Mouse (Mus musculus): ENCODE measurements at regions not wholly inside any gene's neighbourhood (a gene's known extent, or its start where the extent isn't known, plus 50 kb on each side); places are given as distances from the start of the nearest gene placed in this dataset.

- Histone ChIP-seq H3K9ac (ENCODE audit: low read length) (no peak overlapping the region), H3K9me3 (ENCODE audit: control insufficient read depth, low read length) (no peaks in the 10 kb centered on the region), H3K27me3 (ENCODE audit: control insufficient read depth, insufficient read depth, low read length) (no peaks in the 10 kb centered on the region), H3K4me2 (ENCODE audit: low read depth) (no peak overlapping the region), H3K4me1 (ENCODE audit: control insufficient read depth, insufficient read depth, low read length) (no peaks in the 10 kb centered on the region), H3K36me3 (ENCODE audit: control insufficient read depth, insufficient read depth, low read length) (no peaks in the 10 kb centered on the region), H3K27ac (ENCODE audit: low read depth, low read length) (no peak overlapping the region), H3K4me3 (ENCODE audit: low read depth, low read length) (no peak overlapping the region)
- no peak for ATAC-seq (ENCODE audit: insufficient read depth, low FRiP score, low TSS enrichment)
- WGBS: 86% methylated on average over 4 of the region's 4 CpGs
- DNase-seq (ENCODE audit: low spot score): no peak
These were observed 188.1 kb upstream of the Tox3 start for GRCm38 (mm10) chr8:90536196-90536640.

- ATAC-seq (ENCODE audit: insufficient read depth, low FRiP score, low TSS enrichment): no peak
- Histone ChIP-seq H3K4me2 (ENCODE audit: low read depth) (no peak overlapping the region), H3K27me3 (ENCODE audit: control insufficient read depth, insufficient read depth, low read length) (no peaks in the 10 kb centered on the region), H3K27ac (ENCODE audit: low read depth, low read length) (no peak overlapping the region), H3K4me1 (ENCODE audit: control insufficient read depth, insufficient read depth, low read length) (no peaks in the 10 kb centered on the region), H3K9ac (ENCODE audit: low read length) (no peak overlapping the region), H3K4me3 (ENCODE audit: low read depth, low read length) (no peak overlapping the region), H3K9me3 (ENCODE audit: control insufficient read depth, low read length) (no peaks in the 10 kb centered on the region), H3K36me3 (ENCODE audit: control insufficient read depth, insufficient read depth, low read length) (no peaks in the 10 kb centered on the region)
- 77% methylated on average over 8 of the region's 8 CpGs for WGBS
- no peak for DNase-seq (ENCODE audit: low spot score)
These were observed 187.5 kb upstream of the Tox3 start for GRCm38 (mm10) chr8:90535515-90536156.

GRCm38 (mm10) chr8:90521393-90521792 is 173.2 kb upstream of the Tox3 start:
- DNase-seq (ENCODE audit: low spot score): no peak
- WGBS: 94% methylated on average over 8 of the region's 8 CpGs
- no peak overlapping the region for H3K4me3 ChIP-seq (ENCODE audit: low read depth, low read length)
- H3K36me3 ChIP-seq (ENCODE audit: control insufficient read depth, insufficient read depth, low read length): no peaks in the 10 kb centered on the region
- no peak overlapping the region for H3K27ac ChIP-seq (ENCODE audit: low read depth, low read length)
- no peaks in the 10 kb centered on the region for H3K9me3 ChIP-seq (ENCODE audit: control insufficient read depth, low read length)
- ATAC-seq (ENCODE audit: insufficient read depth, low FRiP score, low TSS enrichment): no peak
- 0 out of 2 replicates have a peak, but pooled peaks cover 6% of the 10 kb centered on the region for H3K4me1 ChIP-seq (ENCODE audit: control insufficient read depth, insufficient read depth, low read length)
- H3K9ac ChIP-seq (ENCODE audit: low read length): no peak overlapping the region
- H3K27me3 ChIP-seq (ENCODE audit: control insufficient read depth, insufficient read depth, low read length): no peaks in the 10 kb centered on the region
- no peak overlapping the region for H3K4me2 ChIP-seq (ENCODE audit: low read depth)

- H3K4me2 ChIP-seq (ENCODE audit: low read depth): no peak overlapping the region
- no peak overlapping the region for H3K27ac ChIP-seq (ENCODE audit: low read depth, low read length)
- no peaks in the 10 kb centered on the region for H3K9me3 ChIP-seq (ENCODE audit: control insufficient read depth, low read length)
- 25% methylated on average over 4 of the region's 4 CpGs for WGBS
- H3K36me3 ChIP-seq (ENCODE audit: control insufficient read depth, insufficient read depth, low read length): no peaks in the 10 kb centered on the region
- H3K9ac ChIP-seq (ENCODE audit: low read length): no peak overlapping the region
- H3K4me3 ChIP-seq (ENCODE audit: low read depth, low read length): no peak overlapping the region
- H3K4me1 ChIP-seq (ENCODE audit: control insufficient read depth, insufficient read depth, low read length): 0 out of 2 replicates have a peak, but pooled peaks cover 6% of the 10 kb centered on the region
- H3K27me3 ChIP-seq (ENCODE audit: control insufficient read depth, insufficient read depth, low read length): no peaks in the 10 kb centered on the region
- peak; percentile 63 for DNase-seq (ENCODE audit: low spot score)
- peak; percentile 87 for ATAC-seq (ENCODE audit: insufficient read depth, low FRiP score, low TSS enrichment)
These were observed 172.0 kb upstream of the Tox3 start for GRCm38 (mm10) chr8:90520186-90520585.

GRCm38 (mm10) chr8:90519567-90519966 is 171.4 kb upstream of the Tox3 start:
- H3K27ac ChIP-seq (ENCODE audit: low read depth, low read length): no peak overlapping the region
- no peak for ATAC-seq (ENCODE audit: insufficient read depth, low FRiP score, low TSS enrichment)
- no peaks in the 10 kb centered on the region for H3K9me3 ChIP-seq (ENCODE audit: control insufficient read depth, low read length)
- 63% methylated on average over 6 of the region's 6 CpGs for WGBS
- no peak overlapping the region for H3K9ac ChIP-seq (ENCODE audit: low read length)
- no peaks in the 10 kb centered on the region for H3K27me3 ChIP-seq (ENCODE audit: control insufficient read depth, insufficient read depth, low read length)
- H3K4me1 ChIP-seq (ENCODE audit: control insufficient read depth, insufficient read depth, low read length): 0 out of 2 replicates have a peak, but pooled peaks cover 6% of the 10 kb centered on the region
- H3K4me2 ChIP-seq (ENCODE audit: low read depth): no peak overlapping the region
- no peak for DNase-seq (ENCODE audit: low spot score)
- H3K36me3 ChIP-seq (ENCODE audit: control insufficient read depth, insufficient read depth, low read length): no peaks in the 10 kb centered on the region
- no peak overlapping the region for H3K4me3 ChIP-seq (ENCODE audit: low read depth, low read length)

GRCm38 (mm10) chr8:90514191-90514590 is 166.0 kb upstream of the Tox3 start:
- no peak for DNase-seq (ENCODE audit: low spot score)
- Histone ChIP-seq H3K4me2 (ENCODE audit: low read depth) (no peak overlapping the region), H3K4me1 (ENCODE audit: control insufficient read depth, insufficient read depth, low read length) (no peaks in the 10 kb centered on the region; the same call in 1 of the 2 replicates), H3K27me3 (ENCODE audit: control insufficient read depth, insufficient read depth, low read length) (no peaks in the 10 kb centered on the region), H3K9ac (ENCODE audit: low read length) (no peak overlapping the region), H3K27ac (ENCODE audit: low read depth, low read length) (no peak overlapping the region), H3K9me3 (ENCODE audit: control insufficient read depth, low read length) (no peaks in the 10 kb centered on the region), H3K36me3 (ENCODE audit: control insufficient read depth, insufficient read depth, low read length) (no peaks in the 10 kb centered on the region), H3K4me3 (ENCODE audit: low read depth, low read length) (no peak overlapping the region)
- ATAC-seq (ENCODE audit: insufficient read depth, low FRiP score, low TSS enrichment): no peak
- WGBS: 82% methylated on average over 3 of the region's 3 CpGs

GRCm38 (mm10) chr8:90513601-90514000 is 165.5 kb upstream of the Tox3 start:
- Histone ChIP-seq H3K9ac (ENCODE audit: low read length) (no peak overlapping the region), H3K27me3 (ENCODE audit: control insufficient read depth, insufficient read depth, low read length) (no peaks in the 10 kb centered on the region), H3K36me3 (ENCODE audit: control insufficient read depth, insufficient read depth, low read length) (no peaks in the 10 kb centered on the region), H3K9me3 (ENCODE audit: control insufficient read depth, low read length) (no peaks in the 10 kb centered on the region), H3K4me2 (ENCODE audit: low read depth) (no peak overlapping the region), H3K4me1 (ENCODE audit: control insufficient read depth, insufficient read depth, low read length) (no peaks in the 10 kb centered on the region; the same call in 1 of the 2 replicates), H3K27ac (ENCODE audit: low read depth, low read length) (no peak overlapping the region), H3K4me3 (ENCODE audit: low read depth, low read length) (no peak overlapping the region)
- ATAC-seq (ENCODE audit: insufficient read depth, low FRiP score, low TSS enrichment): no peak
- DNase-seq (ENCODE audit: low spot score): no peak
- 94% methylated on average over 4 of the region's 4 CpGs for WGBS

- ATAC-seq (ENCODE audit: insufficient read depth, low FRiP score, low TSS enrichment): no peak
- H3K9me3 ChIP-seq (ENCODE audit: control insufficient read depth, low read length): no peaks in the 10 kb centered on the region
- no peak overlapping the region for H3K9ac ChIP-seq (ENCODE audit: low read length)
- no peaks in the 10 kb centered on the region for H3K27me3 ChIP-seq (ENCODE audit: control insufficient read depth, insufficient read depth, low read length)
- H3K36me3 ChIP-seq (ENCODE audit: control insufficient read depth, insufficient read depth, low read length): no peaks in the 10 kb centered on the region
- no peak overlapping the region for H3K27ac ChIP-seq (ENCODE audit: low read depth, low read length)
- H3K4me2 ChIP-seq (ENCODE audit: low read depth): no peak overlapping the region
- 80% methylated on average over 8 of the region's 8 CpGs for WGBS
- H3K4me1 ChIP-seq (ENCODE audit: control insufficient read depth, insufficient read depth, low read length): no peaks in the 10 kb centered on the region; the same call in 1 of the 2 replicates
- H3K4me3 ChIP-seq (ENCODE audit: low read depth, low read length): no peak overlapping the region
- no peak for DNase-seq (ENCODE audit: low spot score)
These were observed 165.0 kb upstream of the Tox3 start for GRCm38 (mm10) chr8:90513102-90513501.

- DNase-seq (ENCODE audit: low spot score): no peak
- ATAC-seq (ENCODE audit: insufficient read depth, low FRiP score, low TSS enrichment): no peak
- Histone ChIP-seq H3K4me1 (ENCODE audit: control insufficient read depth, insufficient read depth, low read length) (no peaks in the 10 kb centered on the region; the same call in 1 of the 2 replicates), H3K9ac (ENCODE audit: low read length) (no peak overlapping the region), H3K27ac (ENCODE audit: low read depth, low read length) (no peak overlapping the region), H3K4me2 (ENCODE audit: low read depth) (no peak overlapping the region), H3K36me3 (ENCODE audit: control insufficient read depth, insufficient read depth, low read length) (no peaks in the 10 kb centered on the region), H3K27me3 (ENCODE audit: control insufficient read depth, insufficient read depth, low read length) (no peaks in the 10 kb centered on the region), H3K4me3 (ENCODE audit: low read depth, low read length) (no peak overlapping the region), H3K9me3 (ENCODE audit: control insufficient read depth, low read length) (no peaks in the 10 kb centered on the region)
- WGBS: 32% methylated on average over 2 of the region's 2 CpGs
These were observed 164.5 kb upstream of the Tox3 start for GRCm38 (mm10) chr8:90512594-90512993.

Measured in neural tube, embryonic 11.5 days (tissue).